Mouse (Mus musculus) stomach, embryonic 14.5 days (tissue): ENCODE data around the gene Nubp2. TPM values are rescaled to one million over a fixed set of nuclear protein-coding genes. Genes with fewer than 3 reads are reported as not detected.
A peak's percentile ranks its signal among the peaks of the same experiment; 100 is the strongest.

ENCODE experiments used
- ATAC-seq: fragments of 200-750 bp; cut with Nextera tagmentation; 2 replicates; pipeline ENCODE4 v1.8.0; 2017; ENCODE audit warnings: low read depth, moderate TSS enrichment; ENCODE audit not compliant: insufficient number of reproducible peaks, insufficient read depth, low FRiP score
- H3K27ac ChIP-seq: fragments of 300-500 bp; sonication (generic); 2 replicates; pipeline ENCODE4 v1.5.1; 2014; ENCODE audit warnings: mild to moderate bottlenecking, low read length, moderate library complexity, mixed read lengths
- H3K27me3 ChIP-seq: fragments of 300-500 bp; sonication (generic); 2 replicates; pipeline ENCODE4 v1.6.1; 2014; ENCODE audit warnings: low read length, control low read depth, mixed read lengths; ENCODE audit not compliant: control insufficient read depth, insufficient read depth
- H3K36me3 ChIP-seq: fragments of 300-500 bp; sonication (generic); 2 replicates; pipeline ENCODE4 v1.6.1; 2014; ENCODE audit warnings: mild to moderate bottlenecking, control low read depth, low read length, moderate library complexity, mixed read lengths; ENCODE audit not compliant: control insufficient read depth, insufficient read depth
- H3K4me1 ChIP-seq: fragments of 300-500 bp; sonication (generic); 2 replicates; pipeline ENCODE4 v1.6.1; 2014; ENCODE audit warnings: low read length, control low read depth, mixed read lengths; ENCODE audit not compliant: control insufficient read depth, insufficient read depth
- H3K4me2 ChIP-seq: fragments of 300-500 bp; sonication (generic); replicated peaks from 2 replicates; pipeline ENCODE4 v1.6.1; 2014; ENCODE audit warnings: low read depth, low read length, control low read depth
- H3K4me3 ChIP-seq: fragments of 300-500 bp; sonication (generic); 2 replicates; pipeline ENCODE4 v1.5.1; 2014; ENCODE audit warnings: low read depth, low read length, control low read depth
- H3K9ac ChIP-seq: fragments of 300-500 bp; sonication (generic); replicated peaks from 2 replicates; pipeline ENCODE4 v1.6.1; 2014; ENCODE audit warnings: low read depth, mild to moderate bottlenecking, control low read depth, low read length, moderate library complexity, mixed read lengths
- H3K9me3 ChIP-seq: fragments of 300-500 bp; sonication (generic); 2 replicates; pipeline ENCODE4 v1.6.1; 2016; ENCODE audit warnings: low read depth, low read length, control low read depth; ENCODE audit not compliant: control insufficient read depth
- WGBS: fragments of 180-500 bp; shearing (Covaris S2); extraction: QIAGEN DNeasy Blood & Tissue Kit; methylation state at CpG from one replicate; pipeline ENCODE4 v1.1.7; 2014; 5-methylcytosine and 5-hydroxymethylcytosine counted together
- polyA plus RNA-seq: library from polyadenylated mRNA; unstranded; fragments of >200 nt; fragmentation: Nextera tagmentation; extraction: Ambion mirVana; gene quantifications from 2 replicates; pipeline ENCODE4 v1.2.1, GENCODE M21; 2014

Nubp2 gene
- polyA plus RNA-seq, 1 experiment from 2014 or later = 48.1 TPM

GRCm38 (mm10) chr17:24890151-24891092, 4.3 kb upstream of the Nubp2 start:
- Histone ChIP-seq H3K9me3 (no peaks in the 10 kb centered on the region), H3K4me3 (no peak overlapping the region), H3K27ac (no peak overlapping the region), H3K4me2 (no peak overlapping the region), H3K27me3 (no peaks in the 10 kb centered on the region), H3K36me3 (peaks cover 40% of the 10 kb centered on the region), H3K9ac (no peak overlapping the region), H3K4me1 (peaks cover 22% of the 10 kb centered on the region)
- no peak for ATAC-seq
- WGBS = 86% methylated on average over 19 of the region's 19 CpGs

DNA sequence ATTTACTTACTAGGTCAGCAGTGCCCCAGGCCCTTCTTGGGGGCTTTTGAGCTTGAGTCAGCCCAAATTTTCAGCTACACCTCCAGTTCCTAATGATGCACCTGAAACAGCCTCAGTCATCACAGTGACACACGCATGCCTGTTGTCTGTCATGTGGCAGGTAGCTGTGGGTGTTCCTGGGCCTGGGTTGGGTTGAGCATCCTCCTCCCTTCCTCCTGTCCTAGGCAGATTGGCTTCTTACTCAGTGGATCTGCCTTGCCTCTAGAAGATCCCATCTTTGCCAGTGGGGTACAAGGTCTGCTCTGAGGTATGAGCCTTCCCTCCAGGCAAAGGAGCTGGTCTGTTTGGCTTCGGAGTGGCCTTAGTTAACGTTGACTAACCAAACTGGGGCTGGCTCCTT, 2.7 kb upstream of the Nubp2 start:
- Histone ChIP-seq H3K9ac (no peak overlapping the region), H3K9me3 (no peaks in the 10 kb centered on the region), H3K36me3 (peaks cover 43% of the 10 kb centered on the region)

GRCm38 (mm10) chr17:24887291-24888080, 1.3 kb upstream of the Nubp2 start:
- Histone ChIP-seq H3K27ac (no peak overlapping the region), H3K36me3 (peaks cover 36% of the 10 kb centered on the region)
- 62% methylated on average over 18 of the region's 18 CpGs for WGBS

More for the DNA sequence above, 2.7 kb upstream of the Nubp2 start:
- WGBS = 85% methylated on average over 3 of the region's 3 CpGs
- no peak overlapping the region for H3K4me3 ChIP-seq
- H3K27me3 ChIP-seq = no peaks in the 10 kb centered on the region
- no peak overlapping the region for H3K4me2 ChIP-seq
- ATAC-seq = no peak
- no peak overlapping the region for H3K27ac ChIP-seq
- peaks cover 21% of the 10 kb centered on the region for H3K4me1 ChIP-seq

GRCm38 (mm10) chr17:24886932-24887271, 753 bp upstream of the Nubp2 start:
- H3K36me3 ChIP-seq = peaks cover 30% of the 10 kb centered on the region
- WGBS = under 1% methylated on average over 18 of the region's 18 CpGs
- H3K4me2 ChIP-seq = peak overlapping the region; percentile 65
- peaks cover 16% of the 10 kb centered on the region; the same call in 1 of the 2 replicates for H3K4me1 ChIP-seq
- ATAC-seq = peak; percentile 16; the same call in 1 of the 2 replicates
- peak overlapping the region; percentile 89 for H3K4me3 ChIP-seq
- H3K9ac ChIP-seq = peak overlapping the region; percentile 81
- no peaks in the 10 kb centered on the region for H3K27me3 ChIP-seq
- H3K27ac ChIP-seq = 0 out of 2 replicates have a peak overlapping the region, but pooled peaks have one; percentile 29
- no peaks in the 10 kb centered on the region for H3K9me3 ChIP-seq

More at GRCm38 (mm10) chr17:24887291-24888080, 1.3 kb upstream of the Nubp2 start:
- peaks cover 16% of the 10 kb centered on the region; the same call in 1 of the 2 replicates for H3K4me1 ChIP-seq
- no peak for ATAC-seq
- H3K9me3 ChIP-seq = no peaks in the 10 kb centered on the region
- peak overlapping the region; percentile 65 for H3K4me2 ChIP-seq
- no peaks in the 10 kb centered on the region for H3K27me3 ChIP-seq
- H3K4me3 ChIP-seq = peak overlapping the region; percentile 89
- H3K9ac ChIP-seq = peak overlapping the region; percentile 81

DNA sequence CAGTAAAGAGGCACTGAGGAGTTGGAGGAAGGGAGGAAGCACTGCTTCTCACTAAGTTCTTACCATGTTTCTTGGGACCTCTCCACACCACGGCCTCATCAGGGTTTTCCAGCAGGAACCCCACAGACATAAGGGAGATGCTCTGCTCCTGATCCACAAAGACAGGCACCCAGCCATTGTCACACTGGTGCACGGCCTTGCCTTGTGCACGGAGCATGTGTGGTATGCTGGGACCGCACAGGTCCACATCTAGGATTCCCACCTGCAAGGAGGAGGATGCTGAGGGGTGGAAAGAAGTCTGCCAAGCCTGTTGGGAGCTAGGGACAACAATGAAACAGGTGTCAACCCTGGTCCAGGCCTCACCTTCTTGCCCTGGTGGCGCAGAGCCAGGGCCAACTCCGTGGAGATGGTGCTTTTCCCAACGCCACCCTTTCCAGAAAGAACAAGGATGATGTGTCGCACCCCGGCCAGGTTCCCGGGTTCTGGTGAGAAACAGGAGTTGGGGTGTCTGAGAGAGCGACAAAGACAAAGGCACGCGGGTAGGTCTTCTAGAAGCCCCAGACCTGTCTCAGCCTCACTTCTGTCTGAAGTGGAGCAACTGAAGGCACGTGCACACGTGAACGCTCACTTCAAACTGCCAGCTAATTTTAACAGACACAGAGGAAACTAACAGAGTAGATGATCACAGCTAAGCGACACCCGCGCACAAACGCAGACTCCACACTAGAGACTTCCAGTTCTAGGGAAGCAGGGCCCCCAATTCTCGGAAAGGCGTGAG, 604 bp downstream of the Nubp2 start:
- no peak for ATAC-seq
- Histone ChIP-seq H3K36me3 (peaks cover 19% of the 10 kb centered on the region), H3K9ac (peak overlapping the region; percentile 34; the same call in 1 of the 2 replicates), H3K27ac (no peak overlapping the region), H3K4me2 (peak overlapping the region; percentile 93), H3K27me3 (no peaks in the 10 kb centered on the region), H3K4me3 (peak overlapping the region; percentile 89), H3K4me1 (peaks cover 16% of the 10 kb centered on the region; the same call in 1 of the 2 replicates), H3K9me3 (no peaks in the 10 kb centered on the region)
- 25% methylated on average over 22 of the region's 22 CpGs for WGBS

DNA sequence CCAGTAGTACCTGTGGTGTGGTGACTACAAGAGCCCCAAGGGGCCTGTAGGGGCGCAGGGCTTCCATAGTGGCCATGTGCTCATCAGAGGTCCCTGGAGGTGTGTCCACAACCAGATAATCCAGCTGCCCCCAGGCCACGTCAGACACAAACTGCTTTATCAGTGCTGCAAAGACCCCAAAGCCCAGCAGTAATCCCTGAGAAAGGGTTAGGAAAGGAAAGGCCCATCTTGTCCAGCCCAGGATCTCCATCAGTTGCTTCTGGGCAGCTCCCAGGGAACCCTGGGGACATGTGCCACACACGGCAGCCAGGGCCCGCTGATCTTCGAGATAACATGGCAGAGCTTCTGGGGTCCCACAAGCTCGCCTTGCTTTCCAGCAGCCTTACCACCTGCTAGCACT, 1.8 kb downstream of the Nubp2 start:
- no peaks in the 10 kb centered on the region for H3K9me3 ChIP-seq
- H3K4me1 ChIP-seq = peaks cover 16% of the 10 kb centered on the region; the same call in 1 of the 2 replicates
- H3K9ac ChIP-seq = no peak overlapping the region
- no peak overlapping the region for H3K27ac ChIP-seq
- no peak overlapping the region for H3K4me3 ChIP-seq
- no peak overlapping the region for H3K4me2 ChIP-seq
- 79% methylated on average over 6 of the region's 6 CpGs for WGBS
- peaks cover 11% of the 10 kb centered on the region for H3K36me3 ChIP-seq
- no peak for ATAC-seq
- no peaks in the 10 kb centered on the region for H3K27me3 ChIP-seq

DNA sequence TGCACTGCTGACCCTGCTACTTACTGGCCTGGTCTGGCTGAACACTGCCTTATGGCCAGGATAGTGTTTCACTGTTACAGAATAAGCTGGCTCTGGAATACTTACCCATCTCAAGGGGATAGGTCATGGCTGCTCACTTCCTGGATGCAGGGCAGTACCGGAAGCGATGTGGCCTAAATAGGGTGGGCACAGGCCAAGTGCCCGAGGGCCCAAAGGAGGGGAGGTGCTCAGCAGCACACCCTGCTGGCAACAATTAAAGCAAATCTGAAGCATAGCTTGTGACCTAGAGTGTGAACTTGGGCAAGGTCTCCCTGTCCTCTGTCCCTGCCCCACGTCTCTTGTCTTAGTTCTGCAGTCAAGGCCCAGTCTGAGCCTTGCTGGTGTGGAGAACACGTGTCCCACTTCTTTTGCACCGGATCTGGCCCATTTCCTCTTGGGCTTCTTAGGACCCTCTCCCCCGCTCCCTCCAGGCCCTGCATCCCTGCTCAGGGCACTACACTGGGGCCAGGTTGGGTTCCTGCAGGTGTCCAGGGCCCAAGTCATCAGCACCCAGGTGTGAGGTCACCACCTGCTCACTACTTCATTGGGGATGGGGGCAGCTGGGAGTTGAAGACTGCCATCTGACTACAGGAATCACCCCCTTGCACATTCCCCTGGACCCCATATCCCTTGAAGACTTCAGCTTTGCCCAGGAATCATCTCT, 4.3 kb downstream of the Nubp2 start:
- H3K4me1 ChIP-seq = peaks cover 12% of the 10 kb centered on the region; the same call in 1 of the 2 replicates
- H3K36me3 ChIP-seq = peaks cover 7% of the 10 kb centered on the region
- H3K9ac ChIP-seq = no peak overlapping the region
- H3K27ac ChIP-seq = no peak overlapping the region
- H3K4me3 ChIP-seq = no peak overlapping the region
- 50% methylated on average over 7 of the region's 7 CpGs for WGBS
- ATAC-seq = no peak
- no peaks in the 10 kb centered on the region for H3K9me3 ChIP-seq
- no peaks in the 10 kb centered on the region for H3K27me3 ChIP-seq
- no peak overlapping the region for H3K4me2 ChIP-seq
